Mouse (Mus musculus): ENCODE data around the gene Isoc2a.

DNA sequence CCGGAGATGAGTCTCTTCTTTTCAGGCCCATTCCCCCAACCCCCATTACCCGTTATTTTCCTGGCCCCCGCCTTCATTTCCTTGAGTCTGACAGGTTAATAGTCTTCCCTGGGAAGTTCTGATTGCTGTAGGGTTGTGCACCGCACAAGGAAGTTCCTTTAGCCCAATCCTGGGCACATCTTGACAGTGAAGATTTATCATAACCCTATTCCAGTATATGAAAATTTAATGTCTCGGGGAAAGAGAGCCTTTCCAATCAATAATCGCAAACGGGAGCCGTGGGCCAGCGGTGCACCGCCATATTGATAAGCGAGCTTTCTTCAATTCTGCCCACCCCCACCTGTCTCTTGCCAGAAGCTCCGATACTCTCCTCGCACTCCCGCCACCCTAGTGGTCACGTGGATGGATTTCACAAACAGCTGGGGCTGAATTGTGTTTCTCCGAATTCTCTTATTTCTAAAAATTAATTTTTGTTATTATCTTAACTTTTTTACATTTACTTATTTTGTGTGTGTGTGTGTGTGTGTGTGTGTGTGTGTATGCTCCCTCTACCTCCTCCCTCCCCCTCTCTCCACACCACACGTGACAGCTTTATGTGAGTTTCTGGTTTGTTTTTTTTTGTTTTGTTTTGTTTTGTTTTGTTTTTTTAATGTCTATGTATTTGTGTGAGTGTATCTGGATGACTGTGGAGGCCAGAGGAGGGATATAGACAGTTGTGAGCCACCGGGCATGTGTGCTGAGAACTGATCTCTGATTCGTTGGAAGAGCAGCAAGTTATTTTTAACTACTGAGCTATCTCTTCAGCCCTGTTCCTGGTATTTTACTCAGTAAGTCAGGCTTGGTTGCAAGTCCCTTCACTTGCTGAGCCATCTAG, 22.9 kb downstream of the Isoc2a start:
- TF ChIP-seq CTCF (IDR thresholded peaks at IDR 0.05; ENCODE audit: low read depth): 0 out of 2 replicates have a peak, but pooled peaks have one; percentile 1
- no peak for TF ChIP-seq EP300 (IDR thresholded peaks at IDR 0.05; ENCODE audit: low read depth)
